Mouse (Mus musculus): ENCODE measurements around the gene 4931422A03Rik. TPM values are rescaled to one million over a fixed set of nuclear protein-coding genes. Genes with fewer than 3 reads are reported as not detected.

Gene 4931422A03Rik
- total RNA-seq, 2 experiments from 2014 or later: not detected

Other genes with a start within 250 kb of the 4931422A03Rik start
- gene Caprin1, start 230.7 kb downstream of the 4931422A03Rik start, total RNA-seq (2021): 100 to 1,000 TPM; 186 to 200 TPM
- gene Lmo2, start 70.4 kb downstream of the 4931422A03Rik start, total RNA-seq (2021): 10 to 100 TPM; 21.1 to 25.3 TPM
- gene Fbxo3, start 640 bp downstream of the 4931422A03Rik start, total RNA-seq (2021): 10 to 100 TPM; 55.3 to 56.7 TPM
- under 1 TPM in 1 of 2 experiments, not detected in 1; 0.17 TPM for gene Gm10912, start 37.5 kb upstream of the 4931422A03Rik start, total RNA-seq (2021)
- gene Gm10799, start 40.2 kb upstream of the 4931422A03Rik start, total RNA-seq (2021): not detected
- gene Cd59b, start 41.5 kb upstream of the 4931422A03Rik start, total RNA-seq (2021): 1 to 10 TPM; 3.5 to 3.7 TPM
- 10 to 100 TPM; 43.9 to 58.0 TPM for gene Cd59a, start 67.4 kb upstream of the 4931422A03Rik start, total RNA-seq (2021)
- gene A930018P22Rik, start 94.4 kb upstream of the 4931422A03Rik start, total RNA-seq (2021): under 1 TPM; 0.64 to 0.79 TPM